In the genomic region with DNA sequence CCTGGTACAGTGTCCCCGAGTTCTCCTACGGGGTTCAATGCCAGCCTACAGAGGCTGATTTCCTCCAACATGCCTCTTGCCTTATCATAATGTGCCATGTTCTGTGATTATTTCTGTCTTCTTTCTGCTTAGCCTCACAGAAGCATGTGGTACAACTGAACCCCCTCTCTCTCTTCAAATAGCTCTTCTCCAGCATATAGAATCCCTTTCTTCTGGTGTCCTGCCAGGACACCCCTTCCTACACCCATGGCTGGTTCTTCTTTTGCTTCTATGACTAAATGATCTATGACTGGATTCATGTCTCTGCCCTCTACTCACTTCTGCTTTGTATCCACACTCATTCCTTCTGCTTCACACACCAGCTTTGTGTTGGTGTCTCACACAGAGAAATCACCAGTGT, we compare ENCODE assay signal across 18 mouse cellular contexts.
DNase-seq lines count a peak whose midpoint lies in the region; ATAC-seq lines count a peak whose summit lies in the region.
"Had no signal": no experiment of that assay in that cellular context is flagged by ENCODE, and none has a peak within 500 bp of the region (broad histone marks: within the 10 kb centered on the region; RNA-seq: fewer than 3 reads in every experiment).

No protein-coding gene starts in this region.

- intact Hi-C loops in heart, postnatal 14 days (cut with DNase I), result no loop called here

- DNase-seq in frontal cortex, postnatal 25 days (ENCODE audit: low spot score in 2 of 2), result no peak
- DNase-seq in brain, adult 2 months (ENCODE audit: low read depth, low spot score), result peak; percentile 41
- DNase-seq in heart, postnatal 14 days, result no peak
- DNase-seq: adrenal gland, adult 2 months; adrenal gland, adult 8-10 months; adrenal gland, postnatal 10 days; adrenal gland, postnatal 14 days; adrenal gland, postnatal 25 days; adrenal gland, postnatal 36 days; B cell, adult 2 months; cerebellum, adult 11 months; cerebellum, adult 11-12 months; cerebellum, adult 18-20 months; cerebellum, adult 2 months had no signal

- ATAC-seq in frontal cortex, adult (ENCODE audit: low TSS enrichment), result peak; percentile 66
- ATAC-seq: activated CD4-positive, CD25-positive, alpha-beta regulatory T cell, adult 4 months; CD4-positive, CD25-positive, alpha-beta regulatory T cell, adult 4 months; Patski had no signal
